Mouse (Mus musculus) heart, postnatal 0 days (tissue): ENCODE measurements at regions not wholly inside any gene's neighbourhood (a gene's known extent, or its start where the extent isn't known, plus 50 kb on each side); places are given as distances from the start of the nearest gene placed in this dataset.
A peak's percentile ranks its signal among the peaks of the same experiment; 100 is the strongest.

Source experiments
- ATAC-seq: fragments of 200-750 bp; cut with Nextera tagmentation; 2 replicates; pipeline ENCODE4 v1.8.0; 2017; ENCODE audit warnings: low read depth, moderate number of reproducible peaks, moderate library complexity; ENCODE audit not compliant: insufficient read depth
- DNase-seq: peaks from one replicate; pipeline ENCODE4 v3.0.0-alpha.2; 2016; ENCODE audit warnings: low spot score
- H3K27ac ChIP-seq: fragments of 300-500 bp; sonication (generic); 2 replicates; pipeline ENCODE4 v1.5.1; 2014; ENCODE audit warnings: low read depth, mild to moderate bottlenecking
- H3K27me3 ChIP-seq: fragments of 300-500 bp; sonication (generic); 2 replicates; pipeline ENCODE4 v1.6.1; 2014; ENCODE audit warnings: low read length, mixed read lengths; ENCODE audit not compliant: control insufficient read depth, insufficient read depth
- H3K36me3 ChIP-seq: fragments of 300-500 bp; sonication (generic); replicated peaks from 2 replicates; pipeline ENCODE4 v1.6.1; 2014; ENCODE audit warnings: low read length, mixed read lengths; ENCODE audit not compliant: control insufficient read depth, insufficient read depth
- H3K4me1 ChIP-seq: fragments of 300-500 bp; sonication (generic); 2 replicates; pipeline ENCODE4 v1.6.1; 2014; ENCODE audit warnings: antibody characterized with exemption; ENCODE audit not compliant: control insufficient read depth, insufficient read depth
- H3K4me2 ChIP-seq: fragments of 300-500 bp; sonication (generic); 2 replicates; pipeline ENCODE4 v1.6.1; 2014; ENCODE audit warnings: low read depth, mild to moderate bottlenecking, low read length, moderate library complexity
- H3K4me3 ChIP-seq: fragments of 300-500 bp; sonication (generic); 2 replicates; pipeline ENCODE4 v1.5.1; 2014; ENCODE audit warnings: low read depth, low read length
- H3K9ac ChIP-seq: fragments of 300-500 bp; sonication (generic); replicated peaks from 2 replicates; pipeline ENCODE4 v1.6.1; 2014; ENCODE audit warnings: low read depth, low read length, mixed read lengths
- H3K9me3 ChIP-seq: fragments of 300-500 bp; sonication (generic); replicated peaks from 2 replicates; pipeline ENCODE4 v1.6.1; 2016; ENCODE audit warnings: low read length; ENCODE audit not compliant: control insufficient read depth
- CTCF ChIP-seq: IDR thresholded peaks from 2 replicates; pipeline ENCODE4 v1.5.1; 2016; ENCODE audit warnings: antibody characterized with exemption, control low read depth, low read depth
- EP300 ChIP-seq: IDR thresholded peaks from 2 replicates; pipeline ENCODE4 v1.6.1; 2016; ENCODE audit warnings: antibody characterized with exemption, low read depth
- WGBS: fragments of 180-500 bp; shearing (Covaris S2); extraction: QIAGEN DNeasy Blood & Tissue Kit; methylation state at CpG from one replicate; pipeline ENCODE4 v1.1.7; 2014; 5-methylcytosine and 5-hydroxymethylcytosine counted together

GRCm38 (mm10) chr3:60138319-60138718 is 56.6 kb downstream of the Sucnr1 start:
- no peak overlapping the region for H3K4me3 ChIP-seq
- no peak overlapping the region for H3K4me2 ChIP-seq
- H3K27me3 ChIP-seq: no peaks in the 10 kb centered on the region
- no peak for DNase-seq
- no peak overlapping the region for H3K9ac ChIP-seq
- TF ChIP-seq CTCF: no peak
- no peak for TF ChIP-seq EP300
- H3K27ac ChIP-seq: no peak overlapping the region
- no peaks in the 10 kb centered on the region for H3K36me3 ChIP-seq
- no peak for ATAC-seq
- H3K4me1 ChIP-seq: no peaks in the 10 kb centered on the region
- WGBS: 68% methylated on average over 3 of the region's 3 CpGs
- no peaks in the 10 kb centered on the region for H3K9me3 ChIP-seq

GRCm38 (mm10) chr3:60159865-60160264 is 78.2 kb downstream of the Sucnr1 start:
- H3K4me3 ChIP-seq: no peak overlapping the region
- no peak overlapping the region for H3K27ac ChIP-seq
- H3K4me1 ChIP-seq: no peaks in the 10 kb centered on the region
- H3K4me2 ChIP-seq: no peak overlapping the region
- H3K9me3 ChIP-seq: no peaks in the 10 kb centered on the region
- DNase-seq (no peak), ATAC-seq (no peak)
- H3K27me3 ChIP-seq: no peaks in the 10 kb centered on the region
- H3K36me3 ChIP-seq: no peaks in the 10 kb centered on the region
- 66% methylated on average over 3 of the region's 3 CpGs for WGBS
- H3K9ac ChIP-seq: no peak overlapping the region
- no peak for TF ChIP-seq EP300
- no peak for TF ChIP-seq CTCF

- Histone ChIP-seq H3K9ac (no peak overlapping the region), H3K27ac (no peak overlapping the region), H3K27me3 (no peaks in the 10 kb centered on the region), H3K36me3 (no peaks in the 10 kb centered on the region), H3K4me3 (no peak overlapping the region), H3K4me2 (no peak overlapping the region), H3K9me3 (no peaks in the 10 kb centered on the region), H3K4me1 (no peaks in the 10 kb centered on the region)
- 64% methylated on average over 3 of the region's 3 CpGs for WGBS
- no peak; the same call in 1 of the 2 replicates for ATAC-seq
- peak; percentile 22 for DNase-seq
- no peak for TF ChIP-seq CTCF
- no peak for TF ChIP-seq EP300
Observed at GRCm38 (mm10) chr3:60167633-60168032, 86.0 kb downstream of the Sucnr1 start.

DNA sequence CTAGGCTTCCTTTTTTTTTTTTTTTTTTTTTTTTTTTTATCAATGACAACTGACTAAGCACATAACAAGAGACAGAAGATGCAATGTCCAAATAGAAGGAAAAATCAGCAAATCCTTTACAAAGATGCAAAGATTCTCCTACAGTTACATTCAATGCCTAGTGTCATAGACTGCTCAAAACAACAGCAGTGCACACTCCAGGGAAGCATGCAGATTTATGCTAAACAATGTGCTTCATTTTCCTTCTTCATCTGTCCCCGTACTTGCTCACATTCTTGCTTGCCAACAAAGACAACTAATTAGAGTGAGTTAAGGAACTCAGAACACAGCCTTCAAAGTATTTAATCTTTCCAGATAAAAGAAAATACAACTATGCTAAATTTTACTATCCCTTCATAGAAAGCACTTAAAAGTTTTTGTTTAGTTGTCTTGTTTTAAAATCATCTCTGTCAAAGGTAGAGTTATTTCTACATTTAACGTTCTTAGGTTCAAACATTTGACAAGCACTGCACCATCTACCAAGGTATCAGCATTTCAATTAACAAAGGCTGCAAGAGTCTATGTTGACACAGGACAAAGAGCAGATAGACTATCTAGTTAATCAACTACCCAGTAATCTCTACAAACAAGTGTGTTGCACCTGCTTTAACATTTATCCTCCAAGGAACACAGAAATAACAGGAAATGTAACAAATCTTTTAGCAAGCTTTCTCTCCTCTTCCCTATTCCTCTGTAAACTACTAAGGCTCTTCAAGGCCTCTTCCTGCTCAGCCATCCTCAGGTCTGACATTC is 86.7 kb downstream of the Sucnr1 start:
- Histone ChIP-seq H3K9me3 (no peaks in the 10 kb centered on the region), H3K9ac (no peak overlapping the region), H3K27ac (no peak overlapping the region), H3K36me3 (no peaks in the 10 kb centered on the region), H3K4me2 (no peak overlapping the region), H3K4me3 (no peak overlapping the region), H3K27me3 (no peaks in the 10 kb centered on the region), H3K4me1 (no peaks in the 10 kb centered on the region)
- ATAC-seq: no peak
- whole genome bisulfite sequencing: 43% methylated on average over 2 of the region's 2 CpGs
- no peak for TF ChIP-seq EP300
- TF ChIP-seq CTCF: no peak
- no peak for DNase-seq

DNA sequence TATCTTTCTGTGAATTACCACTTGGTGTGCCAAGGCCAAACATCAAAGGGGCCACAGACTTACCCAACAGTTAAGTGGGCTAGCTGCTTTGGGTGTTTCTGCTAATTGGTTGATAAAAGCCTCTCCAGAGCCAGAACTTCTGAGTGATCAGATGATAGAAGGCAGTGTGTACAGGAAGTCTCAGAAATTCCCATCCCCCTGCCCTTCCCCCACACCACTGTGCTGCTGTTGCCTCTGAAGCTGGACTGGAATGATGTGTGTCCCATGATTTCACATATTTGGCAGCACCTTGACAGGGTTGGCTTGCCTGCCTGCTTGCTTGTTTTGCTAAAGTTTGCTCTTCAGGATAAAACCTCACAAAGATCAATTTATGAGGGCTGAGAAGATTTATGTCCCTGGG is 87.9 kb downstream of the Sucnr1 start:
- no peak for TF ChIP-seq EP300
- no peak for TF ChIP-seq CTCF
- Histone ChIP-seq H3K4me1 (no peaks in the 10 kb centered on the region), H3K27me3 (no peaks in the 10 kb centered on the region), H3K4me2 (no peak overlapping the region), H3K9me3 (no peaks in the 10 kb centered on the region), H3K36me3 (no peaks in the 10 kb centered on the region), H3K9ac (no peak overlapping the region), H3K4me3 (no peak overlapping the region), H3K27ac (no peak overlapping the region)
- ATAC-seq (no peak), DNase-seq (no peak)

- 90% methylated on average over 2 of the region's 2 CpGs for WGBS
- H3K27ac ChIP-seq: no peak overlapping the region
- no peaks in the 10 kb centered on the region for H3K4me1 ChIP-seq
- DNase-seq: no peak
- TF ChIP-seq CTCF (no peak), EP300 (no peak)
- no peaks in the 10 kb centered on the region for H3K36me3 ChIP-seq
- no peaks in the 10 kb centered on the region for H3K27me3 ChIP-seq
- ATAC-seq: no peak
- no peaks in the 10 kb centered on the region for H3K9me3 ChIP-seq
- no peak overlapping the region for H3K4me3 ChIP-seq
- no peak overlapping the region for H3K9ac ChIP-seq
- no peak overlapping the region for H3K4me2 ChIP-seq
Observed at GRCm38 (mm10) chr3:60184481-60184880, 102.8 kb downstream of the Sucnr1 start.
